Mouse (Mus musculus): ENCODE measurements at regions not wholly inside any gene's neighbourhood (a gene's known extent, or its start where the extent isn't known, plus 50 kb on each side); places are given as distances from the start of the nearest gene placed in this dataset.

DNA sequence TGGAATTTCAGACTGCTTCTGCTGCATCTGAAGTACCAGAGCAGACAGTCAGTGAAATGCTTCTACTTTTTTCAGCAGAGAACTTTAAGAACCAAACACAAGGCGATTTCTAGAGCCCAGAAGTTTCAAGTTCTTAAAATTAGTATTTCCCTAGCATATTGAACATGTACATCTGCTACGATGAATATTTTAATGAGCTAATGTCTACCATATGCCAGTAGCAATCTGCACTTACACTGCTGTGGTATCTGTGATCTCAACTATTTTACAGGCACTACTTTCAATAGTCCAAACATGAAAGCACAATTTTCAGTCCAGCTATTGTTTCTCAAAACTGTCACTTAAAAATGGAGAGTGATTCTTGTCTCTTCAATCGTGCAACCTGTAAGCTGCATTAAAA is 339.9 kb upstream of the Smc2 start:
- no peak for TF ChIP-seq MYOD1 (IDR thresholded peaks at IDR 0.05; ENCODE audit: control insufficient read depth, insufficient read length, low read depth)
- TF ChIP-seq CTCF (IDR thresholded peaks at IDR 0.05; ENCODE audit: control insufficient read depth, insufficient read depth, insufficient read length) = no peak
- TF ChIP-seq CEBPB (IDR thresholded peaks at IDR 0.05; ENCODE audit: low read depth) = no peak
- TF ChIP-seq USF1 (IDR thresholded peaks at IDR 0.05; ENCODE audit: low read depth) = no peak
- TF ChIP-seq MAX (IDR thresholded peaks at IDR 0.05) = no peak

Data from C2C12 (cell line).